Mouse (Mus musculus) R1 (cell line): ENCODE data around the gene Atp1a3.
A peak's percentile ranks its signal among the peaks of the same experiment; 100 is the strongest.

Experiments used
- DNase-seq: peaks from one replicate; pipeline ENCODE4 v3.0.0-alpha.2; 2018; ENCODE audit warnings: low read depth, low spot score

Atp1a3 gene

GRCm38 (mm10) chr7:24964897-24965535, 40.7 kb downstream of the Atp1a3 start:
- peak; percentile 80 for DNase-seq

- no peak for DNase-seq
Observed at GRCm38 (mm10) chr7:24964288-24964687, 41.5 kb downstream of the Atp1a3 start.

DNA sequence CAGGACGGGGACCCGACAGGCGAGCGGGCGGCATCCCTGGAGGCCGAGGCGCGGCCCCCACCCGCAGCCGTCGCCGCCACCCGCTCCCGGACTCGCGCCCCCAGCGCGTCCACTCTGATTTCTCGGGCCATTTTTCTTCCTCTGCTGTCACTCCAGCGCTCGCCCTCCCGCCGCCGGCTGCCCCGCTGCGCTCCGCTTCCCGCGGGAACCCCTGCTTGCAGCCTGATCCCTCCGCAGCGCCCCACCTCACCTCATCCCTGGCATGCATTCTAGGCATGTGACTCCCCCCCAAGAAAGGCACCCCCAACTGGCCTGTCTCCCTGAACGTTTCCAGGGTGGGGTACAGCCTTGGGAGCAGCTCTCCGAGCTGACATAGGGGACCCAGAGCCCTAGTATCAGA, 50.5 kb downstream of the Atp1a3 start:
- no peak for DNase-seq

DNA sequence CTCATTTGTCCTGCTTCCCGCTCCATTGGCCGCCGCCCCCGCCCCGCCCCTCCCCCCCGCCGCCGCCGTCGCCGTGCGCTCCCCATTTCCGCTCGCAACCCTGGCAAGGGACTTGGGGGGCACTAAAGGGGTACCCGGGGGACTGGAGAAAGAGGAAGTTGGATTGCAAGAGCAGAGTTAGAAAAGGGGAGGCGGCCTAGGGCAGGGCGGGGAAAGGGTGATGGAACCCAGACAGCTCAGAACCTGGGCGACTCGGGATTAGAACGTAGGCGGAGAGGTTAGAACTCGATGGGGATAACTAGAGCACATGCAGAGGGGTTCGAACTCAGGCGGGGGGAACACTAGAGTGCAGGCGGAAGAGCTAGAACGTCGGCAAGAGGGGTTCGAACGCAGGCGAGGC, 51.3 kb downstream of the Atp1a3 start:
- DNase-seq, result no peak

GRCm38 (mm10) chr7:24953966-24954365, 51.8 kb downstream of the Atp1a3 start:
- DNase-seq, result no peak

GRCm38 (mm10) chr7:24949958-24950623, 55.7 kb downstream of the Atp1a3 start:
- peak; percentile 91 for DNase-seq

DNA sequence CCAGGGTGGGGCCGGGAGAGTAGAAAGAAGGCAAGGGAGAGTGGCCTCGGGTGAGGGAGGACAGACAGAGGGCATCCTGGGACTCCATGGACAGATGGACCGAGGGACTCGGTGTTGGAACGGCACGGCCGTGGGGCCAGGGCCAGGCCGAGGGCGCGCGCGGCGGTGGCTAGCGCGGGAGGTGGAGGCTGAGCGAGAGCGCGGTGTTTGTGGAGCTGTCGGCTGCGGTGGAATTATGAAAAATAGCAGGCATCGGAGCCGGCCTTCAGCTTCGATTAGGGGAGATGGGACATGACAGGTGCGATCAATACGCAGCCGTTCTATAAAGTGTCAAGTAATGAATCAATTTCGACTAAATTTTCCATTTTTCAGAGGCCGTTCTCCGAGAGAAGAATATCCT, 57.0 kb downstream of the Atp1a3 start:
- no peak for DNase-seq

DNA sequence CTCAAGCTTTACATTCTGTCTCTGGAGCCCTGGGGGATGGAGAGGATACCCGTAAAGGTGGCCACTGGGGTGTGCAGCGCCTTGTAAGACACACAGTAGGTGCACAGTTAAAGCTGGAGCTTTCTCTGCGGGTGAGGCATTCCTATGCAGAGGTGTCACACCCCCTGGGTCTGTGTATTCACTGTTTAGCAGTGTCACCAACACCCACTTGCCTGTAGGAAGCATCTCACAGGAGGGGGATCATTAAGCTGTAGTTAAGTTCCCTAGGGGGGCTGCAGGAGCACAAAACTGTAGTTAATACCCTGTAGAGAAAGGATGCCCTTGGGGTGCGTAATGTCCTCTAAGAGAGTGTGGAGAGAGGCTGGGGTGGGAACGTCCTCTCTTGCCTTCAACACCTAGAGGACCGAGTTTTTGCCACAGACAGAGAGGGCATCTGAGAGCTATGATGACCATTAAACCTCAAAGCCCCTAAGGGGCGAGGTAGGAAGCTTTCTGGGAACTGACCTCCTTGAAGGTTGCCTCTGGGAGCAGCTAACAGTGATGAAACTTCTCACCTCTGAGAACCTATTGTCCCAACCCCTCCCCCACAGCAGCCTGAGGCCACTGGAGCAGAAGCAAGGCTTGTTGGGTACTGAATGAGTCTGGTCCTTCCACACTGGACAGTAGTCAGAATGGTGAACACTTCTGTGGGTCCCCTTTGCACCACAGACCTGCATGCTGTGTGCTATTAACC, 58.3 kb downstream of the Atp1a3 start:
- DNase-seq, result peak; percentile 63

DNA sequence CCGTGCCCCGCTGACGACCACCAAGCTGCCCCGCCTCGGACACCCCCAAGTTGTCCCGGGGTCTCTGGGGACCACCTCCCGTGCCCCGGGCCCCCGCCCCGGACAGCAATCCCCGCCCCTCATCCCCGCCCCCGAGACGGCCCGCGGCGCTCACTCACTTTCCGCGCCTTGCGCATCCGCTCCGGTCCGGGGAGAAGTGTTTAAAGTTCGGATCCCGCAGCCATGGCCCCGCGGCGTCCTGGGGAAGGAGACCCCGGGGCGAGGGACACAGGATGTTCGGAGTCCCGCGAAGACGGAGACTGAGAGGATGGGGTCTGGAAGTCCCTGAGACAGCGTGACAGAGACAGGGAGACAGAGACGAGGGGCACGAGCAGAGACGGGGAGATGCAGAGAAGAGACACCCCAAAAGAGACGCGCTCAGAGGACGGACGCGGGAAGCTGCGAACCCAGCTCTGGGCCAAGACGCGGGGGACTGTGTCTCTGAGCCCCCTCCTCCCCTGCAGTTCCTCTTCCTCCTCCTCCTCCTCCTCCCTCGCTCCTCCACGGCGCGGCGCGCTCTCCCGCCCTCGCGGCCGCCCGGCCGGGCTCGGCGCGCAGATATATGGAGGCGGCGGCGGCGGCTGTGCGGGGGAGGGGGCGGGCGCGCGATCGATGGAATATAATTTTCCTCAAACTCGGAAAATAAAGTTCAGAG, 61.4 kb downstream of the Atp1a3 start, which contains the start of gene Gm4881:
TSS of gene Gm4881 (minus strand) at position 238 of the 694 bp plus-strand sequence.
- DNase-seq, result no peak

- DNase-seq, result no peak
Observed at GRCm38 (mm10) chr7:24943641-24944040, 62.1 kb downstream of the Atp1a3 start.

GRCm38 (mm10) chr7:24931651-24932050, 74.1 kb downstream of the Atp1a3 start:
- DNase-seq, result no peak

DNA sequence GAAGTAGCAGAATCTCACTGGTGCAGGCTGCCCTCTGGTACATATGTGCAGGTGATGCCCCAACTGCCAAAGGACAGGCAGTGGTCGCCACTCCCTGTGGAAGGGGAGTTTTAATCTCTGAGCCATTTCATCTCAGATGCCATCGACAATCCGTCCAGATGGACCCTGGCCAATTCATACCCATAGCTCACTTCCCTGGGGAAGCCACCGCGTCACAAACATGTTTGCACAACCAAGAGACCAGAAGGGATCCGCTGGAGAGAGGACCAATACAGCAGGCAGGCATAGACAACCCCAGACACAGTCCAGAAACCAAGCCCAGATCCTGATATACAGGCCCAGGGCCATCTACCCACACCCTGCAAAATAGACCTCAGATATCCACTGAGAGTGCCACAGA, 75.3 kb downstream of the Atp1a3 start:
- no peak for DNase-seq
